Mouse (Mus musculus) olfactory bulb, adult 2 months (tissue): Measurements from ENCODE around the gene Map7. TPM values are rescaled to one million over a fixed set of nuclear protein-coding genes. Genes with fewer than 3 reads are reported as not detected.
A peak's percentile ranks its signal among the peaks of the same experiment; 100 is the strongest.

ENCODE experiments used
- H3K27ac ChIP-seq: fragments of 200-500 bp; 2 replicates; pipeline ENCODE4 v1.5.1; 2012; ENCODE audit warnings: low read depth, low read length; ENCODE audit not compliant: insufficient read depth
- H3K4me1 ChIP-seq: fragments of 200-500 bp; 2 replicates; pipeline ENCODE4 v1.6.1; 2012; ENCODE audit warnings: low read length; ENCODE audit not compliant: control insufficient read depth, insufficient read depth
- H3K4me3 ChIP-seq: fragments of 200-500 bp; 2 replicates; pipeline ENCODE4 v1.5.1; 2012; ENCODE audit warnings: mild to moderate bottlenecking, low read depth, low read length, moderate library complexity; ENCODE audit not compliant: insufficient read depth
- CTCF ChIP-seq: fragments of 200-500 bp; IDR thresholded peaks from 2 replicates; pipeline ENCODE4 v1.5.1; 2012; ENCODE audit warnings: low read depth, mild to moderate bottlenecking, low read length, moderate library complexity; ENCODE audit not compliant: insufficient read depth
- POLR2A ChIP-seq: fragments of 200-500 bp; IDR thresholded peaks from 2 replicates; pipeline ENCODE4 v1.6.1; 2012; ENCODE audit warnings: mild to moderate bottlenecking, low read depth, low read length, moderate library complexity; ENCODE audit not compliant: insufficient read depth
- WGBS: fragments of 180-500 bp; shearing (Covaris S2); methylation state at CpG from one replicate; pipeline ENCODE4 v1.1.7; 2018; 5-methylcytosine and 5-hydroxymethylcytosine counted together
- polyA plus RNA-seq: library from polyadenylated mRNA; stranded (reverse); fragments of >200 nt; gene quantifications from 2 replicates; pipeline ENCODE4 v1.2.4, GENCODE M21; 2012; ENCODE audit warnings: low replicate concordance; ENCODE audit not compliant: missing spikeins, insufficient read depth, insufficient read length

The Map7 gene
- polyA plus RNA-seq, 1 experiment: not detected

GRCm38 (mm10) chr10:20194847-20195540, 46.7 kb downstream of the Map7 start:
- peaks cover 9% of the 10 kb centered on the region for H3K4me1 ChIP-seq
- H3K4me3 ChIP-seq: no peak overlapping the region
- WGBS: 69% methylated on average over 13 of the region's 13 CpGs
- TF ChIP-seq POLR2A: no peak
- no peak for TF ChIP-seq CTCF
- H3K27ac ChIP-seq: no peak overlapping the region

- no peak for TF ChIP-seq POLR2A
- no peak for TF ChIP-seq CTCF
- WGBS: 90% methylated on average over 7 of the region's 7 CpGs
- Histone ChIP-seq H3K4me3 (no peak overlapping the region), H3K4me1 (peaks cover 13% of the 10 kb centered on the region), H3K27ac (no peak overlapping the region)
Observed at GRCm38 (mm10) chr10:20197039-20197438, 48.8 kb downstream of the Map7 start.

DNA sequence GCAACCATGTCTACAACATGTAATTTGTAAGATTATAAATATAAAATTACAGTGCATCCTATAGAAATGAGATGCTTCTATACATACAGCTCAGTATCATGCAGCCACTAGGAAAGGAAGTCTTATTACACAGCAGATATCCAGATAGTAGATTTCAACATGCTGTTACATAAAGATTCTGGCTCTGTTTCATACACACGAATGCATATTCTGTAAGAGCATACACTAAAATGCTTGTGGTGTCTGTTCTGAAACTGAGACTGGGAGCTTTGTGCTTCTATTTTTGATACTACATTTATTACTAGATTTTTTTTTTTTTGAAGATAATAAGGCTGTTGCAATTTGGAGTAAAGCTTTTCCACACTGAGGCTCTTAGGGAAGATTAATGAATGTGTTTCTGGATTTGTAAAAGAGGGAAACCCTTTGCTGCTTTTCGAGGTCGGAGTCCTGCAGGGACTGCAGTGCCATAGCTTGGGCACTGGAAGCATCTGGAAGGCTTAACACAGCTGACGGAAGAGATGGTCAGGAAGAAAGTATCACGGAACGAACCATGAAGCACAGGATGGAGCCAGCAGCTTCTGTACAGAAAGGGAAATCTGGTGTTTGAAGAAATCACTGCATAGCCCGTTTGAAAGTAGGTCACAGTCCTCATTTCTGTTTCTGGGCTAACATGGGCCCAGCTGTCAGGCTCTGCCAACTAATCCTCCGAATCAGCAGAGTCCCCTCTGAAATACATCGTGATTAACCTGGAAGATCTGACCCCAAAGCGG, 50.9 kb downstream of the Map7 start:
- TF ChIP-seq CTCF: no peak
- no peak for TF ChIP-seq POLR2A
- no peak overlapping the region for H3K4me3 ChIP-seq
- peaks cover 16% of the 10 kb centered on the region for H3K4me1 ChIP-seq
- 52% methylated on average over 10 of the region's 10 CpGs for WGBS
- H3K27ac ChIP-seq: 0 out of 2 replicates have a peak overlapping the region, but pooled peaks have one; percentile 41

DNA sequence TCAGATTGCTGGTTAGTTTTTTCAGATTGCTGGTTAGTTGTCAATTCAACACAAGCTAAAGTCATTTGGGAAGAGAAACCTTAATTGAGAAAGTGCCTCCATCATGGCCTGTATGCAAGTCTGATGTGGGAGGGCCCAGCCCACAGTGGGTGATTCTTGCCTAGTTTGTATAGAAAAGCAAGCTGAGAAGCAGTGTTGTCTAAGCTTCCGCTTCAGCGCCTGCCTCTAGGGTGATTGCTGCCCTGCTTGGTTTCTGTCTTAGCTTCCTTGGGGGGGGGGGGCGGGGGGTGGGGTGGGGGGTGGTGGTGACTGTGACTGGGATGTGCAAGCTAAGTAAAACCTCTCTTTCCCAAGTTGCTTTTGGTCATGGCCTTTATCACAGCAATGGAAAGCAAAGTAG, 53.0 kb downstream of the Map7 start:
- Histone ChIP-seq H3K4me1 (peaks cover 21% of the 10 kb centered on the region), H3K27ac (no peak overlapping the region), H3K4me3 (no peak overlapping the region)
- 61% methylated on average over 3 of the region's 3 CpGs for WGBS
- TF ChIP-seq CTCF (no peak), POLR2A (no peak)

- no peak overlapping the region for H3K27ac ChIP-seq
- TF ChIP-seq POLR2A: no peak
- TF ChIP-seq CTCF: no peak
- H3K4me1 ChIP-seq: peaks cover 21% of the 10 kb centered on the region
- 88% methylated on average over 9 of the region's 9 CpGs for WGBS
- H3K4me3 ChIP-seq: no peak overlapping the region
Observed at GRCm38 (mm10) chr10:20202171-20202570, 53.9 kb downstream of the Map7 start.

GRCm38 (mm10) chr10:20202818-20203217, 54.5 kb downstream of the Map7 start:
- no peak overlapping the region for H3K4me3 ChIP-seq
- TF ChIP-seq CTCF: no peak
- no peak for TF ChIP-seq POLR2A
- no peak overlapping the region for H3K27ac ChIP-seq
- H3K4me1 ChIP-seq: peaks cover 21% of the 10 kb centered on the region
- WGBS: 77% methylated on average over 6 of the region's 6 CpGs

DNA sequence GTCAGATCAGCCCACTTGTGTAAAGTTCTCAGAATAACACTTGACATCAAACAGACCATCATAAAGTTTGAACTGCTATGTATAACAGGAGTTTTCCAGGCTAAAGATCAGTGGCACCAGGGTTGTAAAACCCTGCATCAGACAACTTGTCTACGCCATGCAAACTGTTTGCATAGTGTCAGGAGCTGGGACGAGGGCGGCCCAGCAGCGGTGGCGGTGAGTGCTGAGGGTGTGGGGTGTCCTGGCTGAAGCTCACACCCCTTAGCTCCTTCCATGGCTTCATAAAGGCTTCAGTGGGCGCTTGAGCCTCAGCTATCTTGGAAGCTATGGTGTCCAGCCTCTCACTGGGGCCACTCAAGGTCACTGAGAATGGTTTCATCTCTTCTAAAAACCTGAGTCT, 55.2 kb downstream of the Map7 start:
- no peak for TF ChIP-seq CTCF
- TF ChIP-seq POLR2A: no peak
- Histone ChIP-seq H3K4me1 (peaks cover 21% of the 10 kb centered on the region), H3K27ac (no peak overlapping the region), H3K4me3 (no peak overlapping the region)
- 95% methylated on average over 6 of the region's 6 CpGs for WGBS

- no peak overlapping the region for H3K27ac ChIP-seq
- H3K4me3 ChIP-seq: no peak overlapping the region
- TF ChIP-seq POLR2A (no peak), CTCF (no peak)
- peaks cover 15% of the 10 kb centered on the region for H3K4me1 ChIP-seq
- 55% methylated on average over 20 of the region's 20 CpGs for WGBS
Observed at GRCm38 (mm10) chr10:20204696-20205431, 56.6 kb downstream of the Map7 start.

DNA sequence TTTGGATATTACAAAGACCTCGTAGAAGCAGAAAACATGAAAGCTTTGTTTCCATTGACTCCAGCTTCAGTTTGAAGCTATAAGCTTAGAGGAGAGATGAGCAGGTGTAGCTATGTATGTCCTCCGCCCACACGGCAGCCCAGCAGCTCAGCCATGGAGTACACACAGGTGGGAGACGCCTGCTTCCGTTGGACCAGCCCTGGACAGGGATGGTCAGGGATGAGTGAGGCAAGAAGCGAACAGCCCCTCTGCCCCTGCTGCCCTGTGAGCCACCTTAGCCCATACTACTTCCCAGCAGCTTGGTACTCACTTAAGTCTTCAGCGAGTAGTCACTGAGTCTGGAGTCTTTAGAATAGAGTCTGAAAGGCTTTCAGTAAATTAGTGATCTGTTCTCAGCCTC, 58.7 kb downstream of the Map7 start:
- Histone ChIP-seq H3K4me3 (no peak overlapping the region), H3K27ac (no peak overlapping the region), H3K4me1 (peaks cover 11% of the 10 kb centered on the region)
- TF ChIP-seq CTCF (no peak), POLR2A (no peak)
- 94% methylated on average over 7 of the region's 7 CpGs for WGBS
